11 mouse cellular contexts compared by ENCODE assay signal in the genomic region with DNA sequence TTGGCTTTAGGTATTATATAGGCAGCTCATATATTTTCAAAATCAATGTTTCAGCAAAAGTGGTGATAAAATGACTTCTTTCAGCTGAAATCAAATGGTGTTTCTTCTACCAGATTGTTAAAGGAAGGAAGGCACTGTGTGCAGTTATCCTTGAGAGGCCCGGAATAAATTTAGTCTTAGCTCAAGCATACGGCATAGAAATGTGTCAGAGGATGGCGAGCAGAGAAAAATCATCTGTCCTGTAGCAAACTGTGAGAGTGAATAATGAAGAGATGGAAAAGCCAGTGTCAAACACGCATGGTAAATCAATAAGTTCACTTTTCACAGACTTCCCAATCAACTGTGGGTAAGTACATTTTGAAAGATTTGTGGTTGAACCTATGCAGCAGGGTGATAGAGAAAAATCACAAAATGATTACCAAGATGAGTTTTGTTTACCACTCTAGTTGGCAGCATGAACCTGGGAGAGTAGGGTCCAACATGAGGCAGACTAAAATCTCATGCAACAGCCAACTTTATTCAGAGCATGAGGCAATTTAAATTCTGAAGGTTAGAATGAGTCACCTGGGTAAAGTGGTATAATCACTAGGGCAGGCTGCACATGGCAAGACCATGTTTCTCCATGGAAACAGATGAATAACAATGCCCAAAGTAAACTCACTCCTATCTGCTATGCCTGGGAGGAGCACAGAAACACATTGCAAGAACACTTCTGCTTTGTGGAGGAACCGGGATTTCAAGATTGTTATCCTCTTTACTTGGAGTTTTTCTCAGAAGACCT.
"Had no signal": no experiment of that assay in that cellular context is flagged by ENCODE, and none has a peak within 500 bp of the region (broad histone marks: within the 10 kb centered on the region; RNA-seq: fewer than 3 reads in every experiment).

No protein-coding gene starts in this region.

- H3K27me3 ChIP-seq: limb, embryonic 12.5 days; midbrain, embryonic 13.5 days had no signal

- H3K36me3 ChIP-seq: limb, embryonic 12.5 days; midbrain, embryonic 13.5 days had no signal

- H3K9ac ChIP-seq: limb, embryonic 12.5 days; liver, embryonic 14.5 days; lung, embryonic 14.5 days; midbrain, embryonic 13.5 days had no signal

- H3K9me3 ChIP-seq: limb, embryonic 12.5 days; midbrain, embryonic 13.5 days had no signal

- H3K4me3 ChIP-seq: limb, embryonic 12.5 days; midbrain, embryonic 13.5 days had no signal

- H3K4me2 ChIP-seq: limb, embryonic 12.5 days; lung, embryonic 14.5 days; midbrain, embryonic 13.5 days had no signal

- DNase-seq: kidney, adult 18-20 months; kidney, postnatal 14 days; liver; lung, embryonic 14.5 days; lung, postnatal 14 days; right cerebral cortex, postnatal 14 days; thymus, adult 18-20 months; thymus, postnatal 14 days had no signal

- H3K27ac ChIP-seq: limb, embryonic 12.5 days; liver, embryonic 14.5 days; midbrain, embryonic 13.5 days had no signal

- ATAC-seq: midbrain, embryonic 13.5 days had no signal

- H3K4me1 ChIP-seq: limb, embryonic 12.5 days; midbrain, embryonic 13.5 days had no signal
